Mouse (Mus musculus) mature B cell (primary cell): ENCODE measurements around the gene Csf1.

Experiments used
- in situ Hi-C: fragments of 300-500 bp; cut with MboI; formaldehyde crosslinking; loops from 2 replicates; pipeline ENCODE4 v1.14.3; 2019

Gene Csf1

GRCm38 (mm10) chr3:107781304-107781703, 21.0 kb upstream of the Csf1 start:
- in situ Hi-C loops: no loop called here

DNA sequence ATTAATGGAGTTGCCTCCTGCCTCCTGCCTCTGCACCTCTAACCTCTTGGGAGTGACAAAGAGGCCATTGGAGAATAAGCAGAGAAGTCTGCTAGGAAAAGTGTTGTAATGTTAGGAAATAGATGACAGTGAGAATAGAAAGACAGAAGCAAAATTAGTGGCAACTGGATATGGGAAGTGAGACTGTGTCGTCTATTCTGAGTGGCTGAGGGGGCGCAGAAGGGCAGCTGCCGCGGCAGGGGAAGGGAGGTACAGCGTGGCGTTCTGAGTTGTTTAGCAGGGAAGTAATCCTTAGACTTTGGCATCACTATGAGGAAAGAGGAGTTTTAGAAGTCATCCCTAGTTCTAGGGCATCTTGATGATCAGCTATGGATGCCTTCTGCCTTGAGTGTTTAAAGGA, 17.7 kb upstream of the Csf1 start:
- in situ Hi-C loops: no loop called here

DNA sequence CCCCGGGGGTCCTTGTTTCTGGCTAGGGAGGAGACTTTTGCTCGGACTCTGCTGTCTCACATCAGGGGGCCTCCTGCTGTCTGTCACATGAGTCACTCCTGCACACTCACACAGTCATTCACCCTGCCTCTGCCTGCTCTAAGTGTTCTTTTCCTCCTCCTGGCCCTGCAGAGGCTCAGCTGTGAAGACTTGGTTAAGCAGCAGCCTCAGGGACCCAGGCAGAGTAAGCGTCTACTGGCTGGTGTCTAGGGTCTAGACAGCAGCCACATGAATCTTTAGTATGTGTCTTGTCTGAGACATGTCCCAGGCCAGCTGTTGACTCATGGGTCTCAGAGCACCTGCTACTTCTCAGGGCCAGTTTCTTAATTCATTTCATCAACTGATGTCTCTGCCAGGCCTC, 16.0 kb upstream of the Csf1 start:
- in situ Hi-C loops: no loop called here

DNA sequence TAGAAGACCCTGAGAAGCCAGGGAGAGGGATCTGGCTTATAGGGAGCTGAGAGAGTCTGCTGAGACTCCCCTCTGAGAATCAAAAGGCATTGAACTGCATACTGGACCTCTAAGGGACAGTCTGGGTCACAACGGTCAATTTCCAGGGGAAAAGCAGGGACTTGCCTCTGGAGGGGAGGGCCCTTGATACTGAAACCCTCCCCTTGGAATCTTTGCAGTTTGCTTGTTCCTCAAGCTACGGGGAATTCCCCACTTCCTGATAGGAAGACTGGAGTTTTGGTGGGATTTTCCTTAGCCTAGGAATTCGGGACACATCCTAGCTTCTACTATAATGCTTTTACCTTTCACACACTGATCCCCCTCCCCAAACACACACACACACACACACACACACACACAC, 15.5 kb upstream of the Csf1 start:
- in situ Hi-C loops: no loop called here

DNA sequence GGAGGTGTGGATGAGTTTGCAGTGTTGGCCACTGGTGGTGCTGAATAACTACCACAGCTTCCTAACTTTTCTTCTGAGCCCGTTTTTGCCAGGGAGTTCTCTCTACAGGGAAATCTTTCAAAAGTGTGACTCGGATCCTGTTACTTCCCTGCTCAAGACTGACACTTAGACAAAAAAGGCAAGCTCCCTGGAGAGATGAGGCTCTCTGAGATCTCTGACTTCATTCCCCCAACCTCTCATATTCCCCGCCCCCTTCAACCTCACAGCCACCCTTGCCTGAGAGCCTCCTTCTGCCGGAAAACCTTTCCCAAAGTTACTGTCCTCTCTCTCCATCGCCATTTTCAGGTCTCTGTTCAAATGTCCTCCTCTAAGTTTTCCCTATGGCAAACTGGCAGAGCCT, 14.8 kb upstream of the Csf1 start:
- in situ Hi-C loops: no loop called here

- in situ Hi-C loops: no loop called here
Observed at GRCm38 (mm10) chr3:107772860-107773259, 12.6 kb upstream of the Csf1 start.

- in situ Hi-C loops: no loop called here
Observed at GRCm38 (mm10) chr3:107769692-107770091, 9.4 kb upstream of the Csf1 start.

- in situ Hi-C loops: no loop called here
Observed at GRCm38 (mm10) chr3:107768104-107768989, 8.1 kb upstream of the Csf1 start.

GRCm38 (mm10) chr3:107766804-107767203, 6.5 kb upstream of the Csf1 start:
- in situ Hi-C loops: no loop called here

- in situ Hi-C loops: no loop called here
Observed at GRCm38 (mm10) chr3:107765979-107766378, 5.7 kb upstream of the Csf1 start.

DNA sequence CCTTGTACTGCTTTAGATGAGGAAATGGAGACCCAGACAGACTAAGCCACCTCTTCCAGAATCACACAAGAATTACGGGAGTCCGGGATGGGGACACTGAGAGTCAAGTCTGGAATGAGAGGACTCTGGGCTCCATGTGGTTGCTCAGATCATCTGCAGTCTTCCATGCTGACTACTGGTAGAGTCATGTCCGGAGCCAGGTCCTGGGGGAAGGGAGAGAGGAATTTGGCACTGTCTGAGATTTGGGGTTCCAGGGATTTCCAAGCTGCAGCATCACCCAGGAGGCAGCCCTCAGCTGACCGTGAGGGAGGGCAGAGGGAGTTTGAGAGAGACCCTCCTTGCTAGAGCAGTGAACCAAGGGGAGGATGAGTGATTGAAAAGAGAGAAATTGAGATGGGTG, 3.3 kb upstream of the Csf1 start:
- in situ Hi-C loops: no loop called here

GRCm38 (mm10) chr3:107761446-107761845, 1.2 kb upstream of the Csf1 start:
- in situ Hi-C loops: no loop called here

DNA sequence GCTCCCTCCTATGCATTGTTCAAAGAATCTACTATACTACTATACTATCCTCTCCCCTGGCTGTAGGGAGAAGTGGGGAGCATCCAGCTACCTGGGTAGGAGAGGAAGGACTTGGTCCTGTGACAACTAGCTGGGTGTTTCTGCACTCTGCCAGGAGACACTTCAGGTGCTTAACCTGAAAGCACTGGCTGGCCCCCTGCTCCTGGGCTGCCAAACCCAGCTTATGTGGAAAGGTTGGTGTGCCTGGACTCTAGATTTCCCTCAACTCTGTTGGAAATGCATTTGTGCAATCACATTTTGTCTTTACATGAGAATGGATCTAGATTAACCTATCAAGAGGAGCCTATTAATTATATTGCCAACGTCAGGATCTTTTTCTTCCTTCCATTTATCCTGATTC, 502 bp upstream of the Csf1 start:
- in situ Hi-C loops: no loop called here

GRCm38 (mm10) chr3:107758638-107759037, 1.6 kb downstream of the Csf1 start:
- in situ Hi-C loops: no loop called here

DNA sequence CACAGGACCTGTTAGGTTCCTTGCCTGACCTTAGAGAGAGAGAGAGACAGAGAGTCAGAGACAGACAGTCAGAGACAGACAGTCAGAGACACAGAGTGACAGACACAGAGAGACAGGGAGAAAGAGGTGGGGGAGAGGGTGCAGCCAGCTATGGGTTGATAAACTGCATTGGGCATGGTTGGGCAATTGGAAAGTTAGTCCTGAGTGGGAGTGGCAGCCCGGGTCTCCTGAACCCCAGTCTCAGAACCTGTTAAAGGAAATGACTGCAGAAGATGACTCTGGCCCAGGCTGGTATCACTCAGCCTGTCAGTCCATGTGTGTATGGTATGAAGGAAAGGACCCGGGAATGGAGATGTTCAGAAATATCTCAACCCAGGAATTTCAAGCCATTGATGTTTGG, 2.1 kb downstream of the Csf1 start:
- in situ Hi-C loops: no loop called here

DNA sequence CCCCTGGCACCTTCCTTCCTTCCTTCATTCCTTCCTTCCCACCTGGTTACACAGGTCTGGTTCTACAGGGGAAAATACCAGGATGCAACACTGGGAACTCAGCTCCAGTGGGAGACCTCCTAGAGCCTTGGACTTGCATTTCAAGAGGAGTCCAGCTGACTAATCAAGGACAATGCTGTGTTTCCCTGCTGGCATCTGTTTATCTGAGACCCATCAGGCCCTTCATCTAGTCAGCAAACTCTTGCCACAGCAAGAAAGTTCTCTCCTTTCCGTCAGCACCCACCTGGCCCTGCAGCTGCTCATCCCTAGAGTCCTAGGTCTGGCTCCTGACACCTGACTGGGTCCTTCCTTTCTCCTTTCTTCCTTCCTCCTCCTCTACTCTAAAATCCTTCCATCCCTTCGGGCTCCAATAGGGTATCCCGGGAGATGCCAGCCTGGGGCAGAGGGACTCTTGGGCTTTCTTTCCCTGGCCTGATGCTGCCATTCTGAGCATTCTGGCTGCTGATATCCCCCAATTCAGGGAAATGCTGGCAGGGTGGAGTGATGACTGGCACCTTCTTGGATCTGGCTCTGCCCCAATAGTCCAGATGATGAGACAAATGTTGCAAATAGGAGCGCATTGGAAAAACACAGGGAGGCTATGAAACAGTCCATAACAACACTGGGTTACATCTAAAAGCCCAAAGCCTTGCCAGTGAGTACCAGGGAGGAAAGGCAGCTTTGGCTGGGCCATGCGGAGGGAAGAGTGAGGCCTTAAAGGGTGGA, 2.7 kb downstream of the Csf1 start:
- in situ Hi-C loops: no loop called here

- in situ Hi-C loops: no loop called here
Observed at GRCm38 (mm10) chr3:107756481-107756866, 3.8 kb downstream of the Csf1 start.

GRCm38 (mm10) chr3:107755702-107756480, 4.4 kb downstream of the Csf1 start:
- in situ Hi-C loops: no loop called here

- in situ Hi-C loops: no loop called here
Observed at GRCm38 (mm10) chr3:107754632-107755031, 5.6 kb downstream of the Csf1 start.

DNA sequence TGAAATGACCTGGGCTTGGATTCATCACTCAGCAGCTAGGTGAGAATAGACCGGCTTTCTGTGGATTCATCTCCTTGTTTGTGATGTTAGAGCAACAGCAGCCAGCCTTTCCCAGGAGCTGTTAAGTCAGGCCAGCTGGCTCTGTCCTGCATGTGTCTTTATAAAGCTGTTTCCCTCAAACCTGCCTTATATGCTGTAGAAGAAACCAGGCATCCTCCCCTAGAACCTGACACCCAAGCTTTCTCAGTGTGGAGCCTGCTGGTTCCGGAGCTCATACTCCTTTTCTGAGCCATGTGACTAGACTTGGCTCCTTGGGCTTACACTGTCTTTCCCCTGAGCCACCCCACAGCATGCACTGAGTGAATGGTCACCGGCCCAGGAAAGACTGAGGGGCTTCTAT, 8.7 kb downstream of the Csf1 start:
- in situ Hi-C loops: no loop called here

DNA sequence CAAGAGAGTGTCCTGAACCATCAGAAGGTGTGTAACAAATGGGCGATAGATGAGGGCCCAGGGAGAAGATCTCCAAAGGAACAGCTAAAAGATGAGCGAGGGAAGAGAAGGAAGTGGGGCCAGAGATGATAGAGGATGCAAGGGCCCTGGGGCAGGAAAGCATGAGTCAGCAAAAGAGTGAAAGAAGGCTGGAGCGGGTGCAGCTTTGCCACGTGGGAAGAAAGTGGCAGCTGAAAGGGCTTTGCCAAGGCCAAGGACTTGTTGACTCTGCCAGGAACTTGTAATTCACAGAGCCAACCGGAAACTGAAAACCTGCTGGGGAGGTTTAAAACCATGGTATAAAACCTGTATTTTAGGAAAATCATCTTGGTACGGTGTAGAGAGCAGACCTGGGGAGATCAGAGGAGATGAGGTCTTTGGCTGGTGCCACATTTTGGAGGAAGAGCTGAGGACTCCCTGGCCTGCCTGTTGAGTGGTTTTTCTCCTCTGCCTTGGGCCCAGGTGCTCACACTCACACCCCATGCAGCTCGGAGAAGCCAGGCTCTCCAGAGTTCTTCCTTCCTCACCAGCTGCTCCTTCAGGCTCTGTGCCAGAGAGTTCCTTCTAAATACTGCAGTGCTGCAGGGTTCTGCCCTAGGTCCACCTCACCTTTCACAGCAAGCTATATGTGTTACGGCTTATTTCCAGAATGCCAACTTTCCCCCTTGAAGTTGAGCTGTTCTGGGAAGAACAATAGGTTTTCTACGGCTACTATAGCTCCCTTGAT, 9.3 kb downstream of the Csf1 start:
- in situ Hi-C loops: no loop called here

DNA sequence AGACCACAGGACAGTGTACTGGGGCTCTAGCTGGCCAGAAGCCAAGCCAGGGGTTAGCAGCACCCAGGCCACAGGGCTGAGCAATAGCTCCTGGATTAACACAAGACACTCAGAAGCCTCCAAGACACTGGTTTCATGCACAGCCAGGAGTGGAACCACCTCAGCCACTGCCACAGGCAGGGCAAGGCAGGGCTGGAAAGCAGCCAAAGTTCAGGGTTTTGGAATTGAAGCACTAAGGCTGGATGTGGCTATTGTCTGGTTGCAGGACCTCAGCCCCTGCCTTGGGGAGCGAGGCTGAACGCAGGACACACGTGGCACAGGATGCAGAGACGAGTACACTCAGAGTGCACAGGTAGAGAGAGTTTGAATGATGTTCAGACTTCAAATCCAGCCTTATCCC, 10.8 kb downstream of the Csf1 start:
- in situ Hi-C loops: no loop called here
